Mouse (Mus musculus) cortical plate, adult 2 months (tissue): ENCODE measurements at regions not wholly inside any gene's neighbourhood (a gene's known extent, or its start where the extent isn't known, plus 50 kb on each side); places are given as distances from the start of the nearest gene placed in this dataset.
"Not testable (repeated sequence)": the region's sequence is repeated elsewhere in the genome, so short reads cannot be mapped to it uniquely, and the experiment has no call there.

Experiments
- H3K27ac ChIP-seq: fragments of 200-500 bp; 2 replicates; pipeline ENCODE4 v1.5.1; 2012; ENCODE audit warnings: low read length, control low read depth, inconsistent platforms; ENCODE audit not compliant: insufficient read depth
- H3K4me1 ChIP-seq: fragments of 200-500 bp; 2 replicates; pipeline ENCODE4 v1.6.1; 2011; ENCODE audit warnings: low read length; ENCODE audit not compliant: control insufficient read depth, insufficient read depth
- H3K4me3 ChIP-seq: fragments of 200-500 bp; 2 replicates; pipeline ENCODE4 v1.5.1; 2011; ENCODE audit warnings: mild to moderate bottlenecking, low read length, control low read depth; ENCODE audit not compliant: insufficient read depth
- CTCF ChIP-seq: fragments of 200-500 bp; IDR thresholded peaks from 2 replicates; pipeline ENCODE4 v1.5.1; 2011; ENCODE audit warnings: mild to moderate bottlenecking, control low read depth, low read length; ENCODE audit not compliant: insufficient read depth; ENCODE audit errors: extremely low read depth
- POLR2A ChIP-seq: fragments of 200-500 bp; IDR thresholded peaks from 2 replicates; pipeline ENCODE4 v1.6.1; 2011; ENCODE audit warnings: mild to moderate bottlenecking, low read length, control low read depth; ENCODE audit not compliant: insufficient read depth; ENCODE audit errors: extremely low read depth

- TF ChIP-seq CTCF (peak; percentile 89), POLR2A (no peak)
- Histone ChIP-seq H3K4me3 (no peak overlapping the region), H3K27ac (no peak overlapping the region), H3K4me1 (no peaks in the 10 kb centered on the region)
Observed at GRCm38 (mm10) chr5:40952901-40953595, 754.9 kb downstream of the Rab28 start.

- H3K27ac ChIP-seq = peak overlapping the region; percentile 71; the same call in 1 of the 2 replicates
- H3K4me3 ChIP-seq = no peak overlapping the region
- no peak for TF ChIP-seq CTCF
- TF ChIP-seq POLR2A = no peak
- peaks cover 4% of the 10 kb centered on the region; the same call in 1 of the 2 replicates for H3K4me1 ChIP-seq
Observed at GRCm38 (mm10) chr5:40929127-40929526, 778.8 kb downstream of the Rab28 start.

DNA sequence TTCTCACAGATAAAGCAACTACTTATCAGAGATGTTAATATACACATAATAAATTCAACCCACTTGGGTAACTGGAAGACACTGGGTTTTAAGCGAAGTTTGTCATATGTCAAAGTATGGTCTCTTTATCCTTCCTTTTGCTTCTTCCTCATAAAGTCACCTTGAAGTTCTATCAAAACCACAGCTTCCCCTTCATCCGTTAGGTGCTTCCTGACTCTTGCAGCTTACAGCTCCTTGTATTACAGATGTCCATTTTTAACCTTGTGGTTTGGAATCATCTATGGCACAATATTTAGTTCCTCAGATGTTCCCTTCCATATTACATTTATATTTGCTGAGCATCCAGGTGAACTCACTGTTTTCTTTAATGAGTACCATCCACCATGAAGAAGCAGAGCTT lies 787.0 kb downstream of the Rab28 start:
- no peak for TF ChIP-seq CTCF
- no peak for TF ChIP-seq POLR2A
- Histone ChIP-seq H3K4me3 (no peak overlapping the region), H3K4me1 (no peaks in the 10 kb centered on the region), H3K27ac (no peak overlapping the region)

DNA sequence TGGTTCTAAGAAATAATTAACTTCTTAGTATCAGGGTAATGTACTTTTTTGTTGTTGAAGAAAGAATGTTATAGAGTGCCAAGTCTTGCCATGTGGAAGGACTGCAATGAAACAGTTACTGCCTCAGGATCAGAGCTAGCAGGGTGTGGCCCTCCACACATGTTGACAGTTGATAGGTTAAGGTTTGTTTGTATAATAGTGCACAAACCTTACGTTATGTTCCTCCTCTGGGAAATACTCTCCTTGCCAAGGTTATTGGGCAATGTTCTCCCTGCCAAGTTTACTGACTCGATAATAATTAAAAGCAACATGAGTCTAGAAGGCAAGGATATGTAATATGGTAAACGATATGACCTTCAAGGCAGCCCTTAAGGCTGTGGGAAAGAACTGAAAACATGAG lies 799.2 kb downstream of the Rab28 start:
- Histone ChIP-seq H3K4me3 (no peak overlapping the region), H3K27ac (no peak overlapping the region), H3K4me1 (no peaks in the 10 kb centered on the region)
- no peak for TF ChIP-seq POLR2A
- no peak for TF ChIP-seq CTCF

DNA sequence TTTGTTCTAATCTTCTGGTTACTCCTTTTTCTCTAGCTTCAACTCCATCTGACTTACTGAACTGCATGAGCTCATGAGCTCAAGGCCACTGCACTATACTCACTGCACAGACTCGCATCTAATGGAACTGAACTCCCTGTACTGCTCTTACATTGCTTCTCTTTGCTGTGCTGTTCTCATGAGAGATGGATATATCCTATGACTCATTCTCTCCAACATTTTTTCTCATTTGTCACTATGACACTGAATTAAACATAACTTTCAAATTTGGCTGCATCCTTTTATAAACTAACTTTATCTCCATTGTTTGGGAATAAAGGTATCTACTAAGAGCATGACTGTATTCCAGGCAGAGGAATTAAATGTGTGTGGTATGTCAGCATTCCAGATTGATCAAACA lies 806.2 kb downstream of the Rab28 start:
- no peak overlapping the region for H3K27ac ChIP-seq
- no peak overlapping the region for H3K4me3 ChIP-seq
- TF ChIP-seq CTCF = no peak
- no peak for TF ChIP-seq POLR2A
- no peaks in the 10 kb centered on the region for H3K4me1 ChIP-seq

DNA sequence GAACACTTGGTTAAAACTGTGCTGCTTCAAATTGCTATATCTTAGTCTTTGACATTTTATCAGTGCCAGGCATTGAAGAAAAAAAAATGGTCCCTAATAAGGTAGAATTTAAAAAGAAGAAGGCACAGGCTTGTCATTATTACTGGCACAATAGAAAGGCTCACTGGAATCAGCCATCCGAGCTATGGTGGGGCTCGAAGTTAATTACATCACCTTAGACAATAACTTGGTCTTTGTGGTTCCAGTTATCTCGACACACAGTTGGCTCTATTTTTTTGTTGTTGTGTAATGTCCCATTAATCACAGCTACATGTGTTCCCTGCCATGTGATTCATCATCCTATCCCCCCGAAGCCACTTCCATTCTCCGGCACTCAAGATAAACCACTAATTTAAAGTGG lies 825.1 kb downstream of the Rab28 start:
- no peak overlapping the region for H3K4me3 ChIP-seq
- H3K27ac ChIP-seq = no peak overlapping the region
- no peak for TF ChIP-seq CTCF
- TF ChIP-seq POLR2A = no peak
- no peaks in the 10 kb centered on the region for H3K4me1 ChIP-seq

DNA sequence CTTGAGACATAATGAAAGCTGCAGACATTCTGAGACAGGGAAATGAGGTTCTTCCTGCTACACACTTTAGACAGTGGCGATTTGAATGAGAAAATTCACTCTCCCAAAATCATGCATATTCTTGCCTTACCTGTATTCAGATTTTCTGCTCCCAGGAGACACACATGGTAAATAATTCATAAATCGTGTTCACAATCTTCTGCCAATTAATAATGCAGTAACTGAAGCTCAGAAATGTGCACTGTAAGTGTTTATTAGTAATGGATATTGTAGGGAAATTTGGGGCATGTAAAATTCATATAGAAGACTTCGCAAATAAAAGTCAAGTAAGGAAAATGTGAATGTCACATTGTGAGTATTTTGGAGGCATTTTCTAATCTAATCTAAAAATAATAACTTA lies 830.2 kb downstream of the Rab28 start:
- H3K4me1 ChIP-seq = no peaks in the 10 kb centered on the region
- no peak overlapping the region for H3K27ac ChIP-seq
- H3K4me3 ChIP-seq = no peak overlapping the region
- TF ChIP-seq POLR2A (no peak), CTCF (no peak)

DNA sequence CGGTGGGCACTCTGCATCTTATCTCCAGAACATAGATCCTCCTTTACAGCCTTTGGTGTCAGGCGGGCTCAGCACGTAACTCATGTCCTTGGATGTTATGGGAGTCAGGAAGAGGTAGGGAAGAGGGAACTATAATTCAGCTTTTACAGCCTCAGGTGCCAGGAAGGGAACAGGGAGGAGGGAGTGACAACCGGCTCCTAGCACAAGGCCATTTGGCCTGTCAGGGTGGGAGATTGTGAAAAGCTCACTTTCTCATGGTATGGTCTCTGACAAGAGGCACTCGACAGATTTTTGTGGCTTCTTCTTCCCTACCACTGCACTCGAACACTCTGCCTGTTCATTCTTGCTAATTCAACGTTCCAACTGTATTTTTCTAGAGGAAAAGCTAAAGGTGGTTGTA lies 845.6 kb downstream of the Rab28 start:
- H3K4me3 ChIP-seq, H3K27ac ChIP-seq, H3K4me1 ChIP-seq: not testable (repeated sequence)
